Mouse (Mus musculus) left cerebral cortex, adult 18-20 months (tissue): Measurements from ENCODE around the gene Ccdc191. TPM values are rescaled to one million over a fixed set of nuclear protein-coding genes. Genes with fewer than 3 reads are reported as not detected.

ENCODE experiments used
- DNase-seq, 2 experiments: peaks; one replicate each; pipeline ENCODE4 v3.0.0; 2021 to 2022; ENCODE audit warnings: low spot score in 2 of 2, mixed read lengths in 1 of 2
- long read RNA-seq, 2 experiments: library from polyadenylated mRNA; stranded (forward); transcript quantifications; one replicate each; pipeline ENCODE4 v2.0.0; 2021
- total RNA-seq, 2 experiments: library from RNA; stranded (reverse); gene quantifications; 2 replicates each; pipeline ENCODE4 v1.2.3; 2021

The Ccdc191 gene
- 1 to 10 TPM; 3.9 to 5.4 TPM for total RNA-seq
- long read RNA-seq, experiment 1, partial matches to known transcripts, result 1 of 3 reads
- long read RNA-seq, experiment 1, other reads (novel, unspliced or antisense), result 1 of 3 reads
- long read RNA-seq, experiment 2, partial matches to known transcripts, result 0 of 3 reads
- long read RNA-seq, experiment 2, other reads (novel, unspliced or antisense), result 3 of 3 reads

GRCm38 (mm10) chr16:43889208-43890004 is at the start of gene Ccdc191:
TSS of gene Ccdc191 (plus strand) at chr16:43889800.
- DNase-seq, result peak; percentile 100

DNA sequence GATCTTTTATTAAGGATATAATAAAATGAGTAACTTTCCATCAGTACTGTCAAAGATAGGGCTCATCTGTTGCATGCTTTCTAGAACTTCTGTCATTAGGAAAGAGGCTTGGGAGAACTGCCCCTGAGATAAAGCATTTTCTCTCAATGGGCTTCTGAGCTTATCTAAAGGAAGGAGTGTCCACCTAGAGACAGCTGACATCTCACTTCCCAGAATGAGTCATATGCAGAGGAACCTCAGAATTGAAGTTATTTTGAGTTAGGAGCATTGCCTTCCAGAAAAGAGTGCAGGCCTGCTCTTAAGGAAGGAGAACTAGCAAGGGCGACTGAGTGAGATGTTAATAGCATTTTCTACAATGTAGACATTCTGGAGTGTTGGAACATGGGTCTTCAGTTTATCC is 48.4 kb upstream of the Ccdc191 start:
- DNase-seq, result no peak

- DNase-seq, result no peak
Measured at GRCm38 (mm10) chr16:43849839-43850238, 39.8 kb upstream of the Ccdc191 start.

- DNase-seq, result no peak
Measured at GRCm38 (mm10) chr16:43858941-43859476, 30.6 kb upstream of the Ccdc191 start.

DNA sequence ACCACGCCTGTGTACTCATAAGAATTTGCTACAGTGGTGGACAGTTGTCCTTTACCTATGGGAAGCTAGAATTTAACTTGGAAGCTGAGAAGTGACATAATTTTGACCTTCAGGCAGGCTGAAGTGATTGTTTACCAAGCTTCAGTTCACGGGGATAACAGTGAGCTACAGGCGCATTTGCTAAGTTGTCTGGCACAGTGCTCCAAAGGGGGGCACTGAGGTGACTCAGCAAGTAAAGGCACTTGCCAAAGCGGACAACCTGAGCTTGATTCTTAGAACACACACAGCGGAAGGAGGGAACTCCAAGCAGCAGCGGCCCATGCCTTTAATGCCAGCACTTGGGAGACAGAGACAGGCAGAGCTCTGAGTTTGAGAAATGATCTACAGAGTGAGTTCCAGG is 29.0 kb upstream of the Ccdc191 start:
- DNase-seq, result no peak

DNA sequence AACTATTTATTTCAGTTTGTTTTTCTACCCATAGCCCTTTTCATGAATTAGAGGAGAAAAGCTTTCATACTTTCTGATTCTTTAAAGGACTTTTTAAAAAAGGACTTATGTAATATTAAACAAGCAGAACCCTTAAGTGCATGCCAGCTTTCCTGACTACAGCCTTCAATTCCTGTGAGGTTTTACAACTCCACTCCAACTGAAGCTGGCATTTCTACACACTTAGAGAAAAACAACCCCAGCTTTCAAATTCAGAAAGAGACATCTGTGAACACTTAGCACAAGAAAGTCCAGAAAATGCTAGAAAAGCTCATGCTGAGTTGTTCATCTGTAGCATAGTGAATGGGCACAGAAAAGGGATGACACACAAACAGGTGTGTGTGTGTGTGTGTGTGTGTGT is 19.8 kb upstream of the Ccdc191 start:
- DNase-seq, result no peak

GRCm38 (mm10) chr16:43871419-43871818 is 18.2 kb upstream of the Ccdc191 start:
- no peak for DNase-seq

- DNase-seq, result no peak
Measured at GRCm38 (mm10) chr16:43879769-43880168, 9.8 kb upstream of the Ccdc191 start.

DNA sequence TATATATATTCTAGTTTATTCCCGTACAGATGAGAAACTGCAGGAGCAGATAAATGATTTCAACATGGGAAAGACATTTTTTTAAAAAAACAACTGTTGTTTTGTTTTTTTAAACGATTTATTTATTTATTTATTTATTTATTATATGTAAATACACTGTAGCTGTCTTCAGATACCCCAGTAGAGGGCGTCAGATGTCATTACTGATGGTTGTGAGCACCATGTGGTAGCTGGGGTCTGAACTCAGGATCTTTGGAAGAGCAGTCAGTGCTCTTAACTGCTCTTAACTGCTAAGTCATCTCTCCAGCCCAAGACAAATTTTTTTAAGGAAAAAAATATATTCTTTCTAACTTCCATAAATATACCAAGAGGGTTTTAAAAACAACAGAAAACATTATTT is 8.0 kb upstream of the Ccdc191 start:
- DNase-seq, result no peak

DNA sequence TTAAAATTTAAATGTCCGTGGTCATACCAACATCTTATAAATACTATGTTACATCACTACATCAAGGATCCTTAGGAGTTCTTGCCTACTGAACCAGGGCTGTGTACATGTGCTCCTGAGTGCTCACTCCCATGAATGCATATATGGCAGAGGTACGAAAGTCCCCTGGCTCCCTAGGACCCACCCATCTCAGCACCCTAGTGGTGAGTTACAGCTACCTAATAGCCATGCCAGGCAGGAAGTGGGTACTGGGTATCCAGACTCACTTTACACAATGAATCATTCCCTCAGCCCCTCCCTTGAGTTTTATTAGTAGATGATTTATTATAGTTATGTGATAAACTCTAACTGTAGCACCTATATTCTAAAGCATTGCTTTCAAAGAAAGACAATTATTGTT is 7.3 kb upstream of the Ccdc191 start:
- no peak for DNase-seq

DNA sequence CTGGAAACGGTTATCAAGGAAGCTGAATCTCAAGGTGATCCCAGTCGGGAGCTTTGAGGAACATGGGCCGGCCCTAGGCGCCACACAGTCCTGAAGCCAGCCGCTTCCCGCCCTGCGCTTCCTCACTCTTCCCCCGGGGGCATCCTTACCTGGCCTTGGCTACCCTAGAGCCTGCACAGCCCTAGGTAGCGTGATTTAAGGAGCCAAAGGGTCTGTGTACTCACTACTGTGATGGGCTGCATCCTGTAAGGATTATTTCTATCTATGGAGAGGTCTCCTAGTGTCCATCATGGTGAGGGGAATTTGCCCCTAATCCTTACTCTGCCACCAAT is 371 bp downstream of the Ccdc191 start:
- no peak for DNase-seq

GRCm38 (mm10) chr16:43890747-43891336 is 1.2 kb downstream of the Ccdc191 start:
- DNase-seq, result no peak

DNA sequence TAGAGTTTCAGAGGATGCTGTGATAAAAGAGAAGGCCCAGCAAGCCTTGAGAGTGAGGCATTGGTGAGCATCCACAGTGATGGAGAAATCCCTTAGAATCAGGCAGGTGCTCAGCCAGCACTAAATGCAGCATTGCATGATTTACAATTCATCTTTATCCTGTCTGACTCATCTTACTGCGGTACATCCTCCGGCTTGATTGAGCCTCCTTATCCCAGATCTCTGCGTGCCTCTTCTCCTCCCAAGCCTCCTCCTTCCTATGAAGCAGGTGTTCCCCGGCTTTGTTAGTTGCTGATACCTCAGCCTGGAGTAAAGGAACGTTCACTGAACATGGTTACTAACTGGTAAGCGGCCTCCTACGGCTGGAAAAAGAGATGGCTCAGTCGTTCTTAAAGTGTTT is 4.9 kb downstream of the Ccdc191 start:
- peak in 1 of 2 experiments; percentile 8 for DNase-seq

DNA sequence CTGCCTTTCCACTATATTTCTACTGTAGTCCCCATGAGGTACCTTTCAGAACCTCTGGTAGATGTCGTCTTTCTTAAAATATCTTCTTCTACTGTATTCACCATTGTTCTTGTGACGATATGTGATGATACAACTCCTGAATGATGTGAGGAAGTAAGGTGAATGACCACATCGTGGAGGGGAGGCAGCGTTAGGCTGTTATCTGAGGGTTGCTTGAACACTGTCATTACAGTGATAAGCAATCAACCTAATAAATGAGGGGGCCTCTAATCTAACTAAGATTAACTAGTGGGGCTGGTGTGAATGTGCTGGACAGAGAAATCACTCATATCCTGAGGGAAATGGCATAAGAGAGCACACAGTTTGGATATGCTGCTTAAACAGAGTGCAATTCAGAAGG is 10.5 kb downstream of the Ccdc191 start:
- no peak for DNase-seq

- DNase-seq, result no peak
Measured at GRCm38 (mm10) chr16:43900571-43900970, 11.0 kb downstream of the Ccdc191 start.

DNA sequence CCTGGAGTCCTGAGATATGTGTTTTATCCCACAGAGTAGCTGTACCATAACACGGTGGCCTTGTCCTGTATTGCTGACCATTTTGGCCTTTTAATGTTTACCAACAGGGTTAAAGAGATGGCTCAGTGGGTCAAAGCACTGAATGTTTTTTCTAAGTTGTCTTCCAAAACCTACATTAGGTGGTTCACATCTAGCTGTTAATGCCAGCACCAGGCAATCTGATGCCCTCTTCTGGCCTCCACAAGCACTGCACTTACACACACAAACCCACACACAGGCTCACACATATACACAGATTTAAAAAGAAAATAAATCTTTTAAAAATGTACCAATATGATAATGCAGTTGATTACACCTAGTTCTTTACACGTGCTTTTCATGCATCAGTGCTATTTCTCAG is 19.3 kb downstream of the Ccdc191 start:
- no peak for DNase-seq

DNA sequence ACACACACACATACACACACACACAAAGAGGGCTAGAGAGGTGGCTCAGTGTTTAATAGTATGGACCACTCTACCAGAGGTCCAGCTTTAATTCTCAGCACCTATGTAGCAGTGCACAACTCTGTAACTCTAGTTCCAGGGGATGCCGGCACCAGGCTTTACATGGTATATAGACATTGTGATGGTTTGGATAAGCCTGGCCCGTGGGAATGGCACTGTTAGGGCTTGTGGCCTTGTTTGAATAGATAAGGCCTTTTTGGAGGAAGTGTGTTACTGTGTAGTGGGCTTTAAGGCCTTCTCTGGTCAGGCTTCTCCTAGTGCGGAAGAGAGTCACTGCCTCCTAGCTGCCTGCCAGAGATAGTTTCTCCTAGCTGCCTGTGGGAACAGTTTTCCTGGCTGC is 29.3 kb downstream of the Ccdc191 start:
- DNase-seq, result no peak

DNA sequence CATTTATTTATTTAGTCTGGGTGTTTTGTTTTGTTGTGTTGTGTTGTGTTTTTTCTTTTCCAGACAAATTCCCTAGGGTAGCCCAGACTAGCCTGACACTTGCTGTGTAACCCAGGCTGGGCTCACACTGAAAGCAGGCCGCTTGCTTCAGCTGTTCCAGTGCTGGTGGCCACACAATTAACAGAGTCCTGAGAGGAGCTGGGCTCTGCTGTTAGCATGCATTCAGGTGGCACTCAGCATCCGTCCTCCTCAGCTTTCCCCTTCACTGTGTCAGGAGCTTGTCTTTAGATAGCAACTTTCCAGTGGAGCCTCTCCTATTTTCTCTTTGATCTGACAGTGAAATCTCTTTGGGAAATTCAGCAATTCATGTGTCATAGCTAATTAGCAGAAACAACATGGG is 32.4 kb downstream of the Ccdc191 start:
- no peak for DNase-seq

GRCm38 (mm10) chr16:43922630-43923029 is 33.0 kb downstream of the Ccdc191 start:
- no peak for DNase-seq

GRCm38 (mm10) chr16:43925001-43925558 is 35.5 kb downstream of the Ccdc191 start:
- no peak for DNase-seq

- no peak for DNase-seq
Measured at GRCm38 (mm10) chr16:43925846-43926245, 36.2 kb downstream of the Ccdc191 start.

- no peak for DNase-seq
Measured at GRCm38 (mm10) chr16:43926341-43926859, 36.8 kb downstream of the Ccdc191 start, which contains the start of gene Qtrt2. TSS of gene Qtrt2 (minus strand) at chr16:43926809.
